8 mouse cellular contexts compared by ENCODE assay signal in genomic region chr5:107868905-107869424, GRCm38 (mm10). TPM values are rescaled to one million over a fixed set of nuclear protein-coding genes. Genes with fewer than 3 reads are reported as not detected.
DNase-seq lines count a peak whose midpoint lies in the region; ATAC-seq lines count a peak whose summit lies in the region.

No protein-coding gene starts in this region.

- H3K9ac ChIP-seq in hindbrain, embryonic 15.5 days, result peak overlapping the region; percentile 89

- no peaks in the 10 kb centered on the region for H3K36me3 ChIP-seq in hindbrain, embryonic 15.5 days

- no peaks in the 10 kb centered on the region for H3K9me3 ChIP-seq in hindbrain, embryonic 15.5 days

- peak overlapping the region; percentile 98 for H3K4me3 ChIP-seq in hindbrain, embryonic 15.5 days

- under 1% methylated on average over 58 of the region's 58 CpGs for WGBS in hindbrain, embryonic 15.5 days

- H3K27me3 ChIP-seq in hindbrain, embryonic 15.5 days, result no peaks in the 10 kb centered on the region

- peak; percentile 92 for DNase-seq in WW6 (ENCODE audit: low read depth, low spot score)
- DNase-seq in cerebellum, postnatal 36 days, result peak; percentile 91
- peak; percentile 86 to 87 for DNase-seq in frontal cortex, postnatal 36 days (ENCODE audit: low spot score in 2 of 2)
- DNase-seq in layer of hippocampus, postnatal 36 days, result peak; percentile 87 to 88
- peak; percentile 94 for DNase-seq in lung, postnatal 25 days (ENCODE audit: low spot score)
- DNase-seq in retina, embryonic 14.5 days (ENCODE audit: low spot score), result peak; percentile 95
- peak; percentile 62 to 68 for DNase-seq in thymus, postnatal 36 days

- peak overlapping the region; percentile 75 for H3K4me2 ChIP-seq in hindbrain, embryonic 15.5 days

- H3K4me1 ChIP-seq in hindbrain, embryonic 15.5 days (replicated peaks), result peaks cover 13% of the 10 kb centered on the region

- peak; percentile 99 for ATAC-seq in hindbrain, embryonic 15.5 days (ENCODE audit: low FRiP score, low read depth)

- H3K27ac ChIP-seq in hindbrain, embryonic 15.5 days (replicated peaks), result peak overlapping the region; percentile 93

RNA-seq across cellular contexts. Expression of gene Evi5, which starts 5.9 kb away (rescaled TPM):
- polyA plus RNA-seq in hindbrain, embryonic 15.5 days (2015; fragmentation: Nextera tagmentation; extraction: Ambion mirVana), result 51.7 and 54.8 TPM in 2 replicates
- 10 to 100 TPM; 57.9 to 58.4 TPM for total RNA-seq in layer of hippocampus, postnatal 36 days (2021)

RNA-seq across cellular contexts. Expression of gene Rpl5, which starts 31.3 kb away (rescaled TPM):
- polyA plus RNA-seq in hindbrain, embryonic 15.5 days (2015; fragmentation: Nextera tagmentation; extraction: Ambion mirVana), result 57.8 and 61.0 TPM in 2 replicates
- total RNA-seq in layer of hippocampus, postnatal 36 days (2021), result 10 to 100 TPM; 71.3 to 78.0 TPM

RNA-seq across cellular contexts. Expression of gene Ube2d2b, which starts 39.1 kb away (rescaled TPM):
- 0.16 and 0.17 TPM in 2 replicates for polyA plus RNA-seq in hindbrain, embryonic 15.5 days (2015; fragmentation: Nextera tagmentation; extraction: Ambion mirVana)
- not detected for total RNA-seq in layer of hippocampus, postnatal 36 days (2021)

Comparison
In these comparisons a context has a peak if more than half of its experiments do, and no peak if none do; other contexts are left out.
1. Peak in every context shown above with its lines: DNase-seq, ATAC-seq, H3K4me3 ChIP-seq and H3K27ac ChIP-seq.